Mouse (Mus musculus) heart, postnatal 0 days (tissue): Measurements from ENCODE around the gene BC034090. TPM values are rescaled to one million over a fixed set of nuclear protein-coding genes. Genes with fewer than 3 reads are reported as not detected.

Experiments used
- ATAC-seq: fragments of 200-750 bp; cut with Nextera tagmentation; 2 replicates; pipeline ENCODE4 v1.8.0; 2017; ENCODE audit warnings: low read depth, moderate number of reproducible peaks, moderate library complexity; ENCODE audit not compliant: insufficient read depth
- DNase-seq: peaks from one replicate; pipeline ENCODE4 v3.0.0-alpha.2; 2016; ENCODE audit warnings: low spot score
- H3K27ac ChIP-seq: fragments of 300-500 bp; sonication (generic); 2 replicates; pipeline ENCODE4 v1.5.1; 2014; ENCODE audit warnings: low read depth, mild to moderate bottlenecking
- H3K27me3 ChIP-seq: fragments of 300-500 bp; sonication (generic); 2 replicates; pipeline ENCODE4 v1.6.1; 2014; ENCODE audit warnings: low read length, mixed read lengths; ENCODE audit not compliant: control insufficient read depth, insufficient read depth
- H3K36me3 ChIP-seq: fragments of 300-500 bp; sonication (generic); replicated peaks from 2 replicates; pipeline ENCODE4 v1.6.1; 2014; ENCODE audit warnings: low read length, mixed read lengths; ENCODE audit not compliant: control insufficient read depth, insufficient read depth
- H3K4me1 ChIP-seq: fragments of 300-500 bp; sonication (generic); 2 replicates; pipeline ENCODE4 v1.6.1; 2014; ENCODE audit warnings: antibody characterized with exemption; ENCODE audit not compliant: control insufficient read depth, insufficient read depth
- H3K4me2 ChIP-seq: fragments of 300-500 bp; sonication (generic); 2 replicates; pipeline ENCODE4 v1.6.1; 2014; ENCODE audit warnings: low read depth, mild to moderate bottlenecking, low read length, moderate library complexity
- H3K4me3 ChIP-seq: fragments of 300-500 bp; sonication (generic); 2 replicates; pipeline ENCODE4 v1.5.1; 2014; ENCODE audit warnings: low read depth, low read length
- H3K9ac ChIP-seq: fragments of 300-500 bp; sonication (generic); replicated peaks from 2 replicates; pipeline ENCODE4 v1.6.1; 2014; ENCODE audit warnings: low read depth, low read length, mixed read lengths
- H3K9me3 ChIP-seq: fragments of 300-500 bp; sonication (generic); replicated peaks from 2 replicates; pipeline ENCODE4 v1.6.1; 2016; ENCODE audit warnings: low read length; ENCODE audit not compliant: control insufficient read depth
- CTCF ChIP-seq: IDR thresholded peaks from 2 replicates; pipeline ENCODE4 v1.5.1; 2016; ENCODE audit warnings: antibody characterized with exemption, control low read depth, low read depth
- EP300 ChIP-seq: IDR thresholded peaks from 2 replicates; pipeline ENCODE4 v1.6.1; 2016; ENCODE audit warnings: antibody characterized with exemption, low read depth
- WGBS: fragments of 180-500 bp; shearing (Covaris S2); extraction: QIAGEN DNeasy Blood & Tissue Kit; methylation state at CpG from one replicate; pipeline ENCODE4 v1.1.7; 2014; 5-methylcytosine and 5-hydroxymethylcytosine counted together
- polyA plus RNA-seq: library from polyadenylated mRNA; unstranded; fragments of >200 nt; fragmentation: Nextera tagmentation; extraction: Ambion mirVana; gene quantifications from 2 replicates; pipeline ENCODE4 v1.2.1, GENCODE M21; 2015
- total RNA-seq: library from RNA; depleted of rRNA; stranded (reverse); fragments of >200 nt; gene quantifications from 2 replicates; pipeline ENCODE4 v1.2.3, GENCODE M21; 2014; ENCODE audit warnings: low replicate concordance

BC034090 gene
- total and polyA plus RNA-seq, 2 experiments from 2014 or later: 9.7 to 82.1 TPM

DNA sequence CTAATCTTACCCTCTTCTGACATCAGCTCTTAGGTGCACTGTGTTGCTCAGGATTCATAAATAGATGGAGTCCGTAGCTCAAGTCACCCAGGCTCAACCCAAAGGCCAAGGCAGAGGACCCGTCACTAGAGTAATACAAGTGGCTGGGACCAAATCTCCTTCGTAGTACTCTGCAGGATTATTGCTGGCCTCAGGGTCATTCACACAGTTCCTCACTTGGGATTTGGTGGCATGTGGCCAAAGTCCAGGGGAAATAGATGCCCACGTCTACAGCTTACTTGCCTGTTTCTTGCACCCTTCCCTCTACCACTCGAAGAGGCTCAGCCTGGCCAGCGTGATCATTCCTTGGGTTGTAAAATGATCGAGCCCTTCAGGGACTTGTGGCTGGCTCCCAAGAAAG lies 30.3 kb downstream of the BC034090 start:
- Histone ChIP-seq H3K27me3 (no peaks in the 10 kb centered on the region), H3K36me3 (peaks cover 28% of the 10 kb centered on the region), H3K4me1 (peaks cover 35% of the 10 kb centered on the region), H3K9me3 (no peaks in the 10 kb centered on the region), H3K4me3 (no peak overlapping the region), H3K27ac (no peak overlapping the region), H3K4me2 (no peak overlapping the region), H3K9ac (no peak overlapping the region)
- no peak for TF ChIP-seq EP300
- no peak for TF ChIP-seq CTCF
- WGBS: 69% methylated on average over 7 of the region's 7 CpGs
- DNase-seq (no peak), ATAC-seq (no peak)

DNA sequence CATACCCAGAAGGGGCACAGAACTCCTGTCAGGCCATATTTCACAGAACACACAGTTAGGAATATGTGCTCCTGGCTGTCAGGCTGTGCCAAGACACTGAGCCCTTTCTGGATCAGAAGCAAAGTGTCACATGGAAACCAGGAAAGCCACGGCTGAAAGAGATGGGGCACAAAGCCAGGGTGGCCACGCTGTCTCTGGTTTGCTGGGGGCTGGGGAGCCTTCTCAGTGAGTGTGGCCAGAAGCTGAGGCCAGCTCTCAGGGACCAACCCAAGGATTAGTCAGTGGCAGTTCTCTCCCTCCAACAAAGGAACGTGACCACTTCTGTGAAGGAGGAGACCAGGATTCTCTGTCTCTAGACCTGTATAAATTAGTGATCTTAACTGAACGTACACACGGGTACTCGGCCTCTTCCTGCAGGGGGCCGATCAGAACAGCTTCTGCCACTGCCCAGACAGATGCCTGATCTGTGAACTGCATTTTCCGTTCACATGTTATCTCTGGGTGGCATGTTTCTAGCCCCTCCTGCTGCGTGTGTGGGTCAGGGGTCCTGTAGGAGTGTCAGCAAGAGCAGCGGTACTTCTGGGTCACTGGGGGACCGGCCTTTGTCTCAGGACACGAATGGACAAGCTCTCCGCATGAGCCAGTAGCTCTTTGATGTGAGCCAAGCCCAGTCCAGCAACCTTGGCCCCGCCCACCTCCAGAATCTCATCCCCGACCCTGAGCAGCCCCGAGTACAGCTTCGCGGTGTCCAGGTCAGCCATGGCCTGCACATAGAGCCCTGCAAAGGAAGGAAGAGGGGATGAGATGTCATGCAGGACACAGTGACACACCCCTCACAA lies 31.1 kb downstream of the BC034090 start:
- ATAC-seq: peak; percentile 43
- H3K4me2 ChIP-seq: no peak overlapping the region
- WGBS: 23% methylated on average over 18 of the region's 18 CpGs

DNA sequence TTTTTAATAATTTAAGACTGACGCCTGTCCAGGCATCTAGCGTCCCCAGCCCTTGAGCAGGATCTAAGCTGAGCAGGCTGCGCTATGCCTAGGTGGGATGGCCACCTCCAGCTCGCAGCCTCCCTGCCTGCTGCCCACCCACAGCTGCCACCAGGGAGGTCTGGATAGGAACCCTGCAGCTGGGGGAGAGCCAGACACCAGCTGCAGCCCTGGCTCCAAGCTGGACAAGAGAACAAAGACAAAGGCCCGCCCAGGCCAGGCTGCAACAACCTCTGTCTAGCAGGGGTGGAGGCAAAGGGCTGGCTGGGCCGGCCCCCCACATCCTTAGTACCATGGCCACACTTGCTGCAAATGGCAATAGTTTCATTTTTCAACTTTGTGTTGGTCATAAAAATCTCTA lies 31.8 kb downstream of the BC034090 start:
- peaks cover 26% of the 10 kb centered on the region for H3K36me3 ChIP-seq
- peak overlapping the region; percentile 5; the same call in 1 of the 2 replicates for H3K4me2 ChIP-seq

More for the DNA sequence above, 31.1 kb downstream of the BC034090 start:
- no peaks in the 10 kb centered on the region for H3K27me3 ChIP-seq
- H3K36me3 ChIP-seq: peaks cover 28% of the 10 kb centered on the region
- H3K4me1 ChIP-seq: peaks cover 35% of the 10 kb centered on the region
- DNase-seq: peak; percentile 65
- peak overlapping the region; percentile 68 for H3K27ac ChIP-seq
- peak overlapping the region; percentile 24; the same call in 1 of the 2 replicates for H3K9ac ChIP-seq
- TF ChIP-seq EP300 (no peak), CTCF (no peak; the same call in 1 of the 2 replicates)
- H3K4me3 ChIP-seq: no peak overlapping the region
- H3K9me3 ChIP-seq: no peaks in the 10 kb centered on the region

DNA sequence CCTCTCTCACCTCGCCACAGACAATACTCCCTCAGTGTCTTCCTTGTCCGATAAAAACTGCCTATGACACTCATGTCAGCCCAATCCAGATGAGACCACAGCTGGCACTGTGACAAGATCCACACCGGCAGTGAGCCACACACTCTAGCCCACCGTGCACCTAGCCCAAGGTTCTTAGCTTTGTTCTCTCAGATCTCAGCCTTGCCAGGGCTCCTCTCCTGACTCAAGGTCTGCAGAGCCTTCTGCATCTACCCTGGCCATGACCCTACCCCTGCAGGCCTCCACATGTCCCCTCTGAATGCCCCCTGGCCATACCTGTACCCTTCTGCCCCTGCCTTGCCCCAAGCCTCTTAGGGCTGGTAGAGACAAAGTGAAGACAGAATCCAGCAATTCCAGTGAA lies 32.2 kb downstream of the BC034090 start:
- Histone ChIP-seq H3K36me3 (peaks cover 24% of the 10 kb centered on the region), H3K4me3 (no peak overlapping the region), H3K4me2 (no peak overlapping the region), H3K4me1 (peaks cover 35% of the 10 kb centered on the region), H3K27me3 (no peaks in the 10 kb centered on the region), H3K27ac (peak overlapping the region; percentile 68), H3K9me3 (no peaks in the 10 kb centered on the region), H3K9ac (peak overlapping the region; percentile 24; the same call in 1 of the 2 replicates)
- TF ChIP-seq CTCF (no peak), EP300 (no peak)
- WGBS: 21% methylated on average over 4 of the region's 4 CpGs
- DNase-seq (no peak), ATAC-seq (no peak)

More for the DNA sequence above, 31.8 kb downstream of the BC034090 start:
- peak; percentile 57 for ATAC-seq
- Histone ChIP-seq H3K4me3 (no peak overlapping the region), H3K9me3 (no peaks in the 10 kb centered on the region), H3K4me1 (peaks cover 35% of the 10 kb centered on the region), H3K27ac (peak overlapping the region; percentile 68), H3K27me3 (no peaks in the 10 kb centered on the region), H3K9ac (peak overlapping the region; percentile 24; the same call in 1 of the 2 replicates)
- peak; percentile 73 for DNase-seq
- 43% methylated on average over 6 of the region's 6 CpGs for WGBS
- TF ChIP-seq EP300: no peak
- no peak for TF ChIP-seq CTCF

DNA sequence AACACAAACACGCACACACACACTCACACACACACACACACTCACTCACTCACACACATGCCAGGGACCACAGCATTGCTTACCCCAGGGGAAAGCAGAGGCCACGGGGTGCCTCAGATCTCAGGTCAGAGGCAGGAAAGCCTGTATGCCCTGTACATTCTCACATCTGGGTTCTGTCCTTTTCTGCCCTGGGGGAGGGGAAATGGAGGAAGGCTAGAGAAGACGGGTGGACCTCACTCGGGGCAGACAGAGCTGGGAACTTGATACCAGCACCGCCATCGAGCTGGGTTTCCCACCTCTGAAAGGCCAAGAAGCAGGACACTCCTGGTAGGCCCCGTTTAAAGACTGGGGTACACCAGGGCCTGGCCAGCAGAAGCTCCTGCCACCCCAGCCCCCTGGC lies 33.2 kb downstream of the BC034090 start:
- Histone ChIP-seq H3K36me3 (peaks cover 13% of the 10 kb centered on the region), H3K4me3 (no peak overlapping the region), H3K9ac (0 out of 2 replicates have a peak overlapping the region, but pooled peaks have one; percentile 10), H3K27ac (peak overlapping the region; percentile 49; the same call in 1 of the 2 replicates), H3K4me1 (peaks cover 39% of the 10 kb centered on the region), H3K4me2 (no peak overlapping the region), H3K27me3 (no peaks in the 10 kb centered on the region), H3K9me3 (no peaks in the 10 kb centered on the region)
- ATAC-seq: no peak
- TF ChIP-seq CTCF: no peak
- no peak for TF ChIP-seq EP300
- 31% methylated on average over 7 of the region's 7 CpGs for WGBS
- no peak for DNase-seq
